Mouse (Mus musculus): ENCODE measurements at regions not wholly inside any gene's neighbourhood (a gene's known extent, or its start where the extent isn't known, plus 50 kb on each side); places are given as distances from the start of the nearest gene placed in this dataset.

- no peak for DNase-seq (ENCODE audit: low spot score)
- no peak for TF ChIP-seq CTCF (IDR thresholded peaks at IDR 0.05; ENCODE audit: low read depth)
- Histone ChIP-seq H3K27ac (no peak overlapping the region), H3K36me3 (ENCODE audit: insufficient read depth, low read length) (no peaks in the 10 kb centered on the region), H3K4me3 (replicated peaks; ENCODE audit: low read depth, low read length) (no peak overlapping the region), H3K4me2 (ENCODE audit: low read length) (no peak overlapping the region), H3K4me1 (replicated peaks; ENCODE audit: insufficient read depth, low read length) (no peaks in the 10 kb centered on the region), H3K27me3 (ENCODE audit: insufficient read depth, low read length) (no peaks in the 10 kb centered on the region), H3K9ac (ENCODE audit: low read depth, low read length) (no peak overlapping the region), H3K9me3 (replicated peaks; ENCODE audit: low read length) (no peaks in the 10 kb centered on the region)
- no peak for ATAC-seq (replicated peaks; ENCODE audit: low FRiP score, low read depth)
- 56% methylated on average over 5 of the region's 5 CpGs for whole genome bisulfite sequencing
Observed at GRCm38 (mm10) chr1:92331559-92332247, 136.2 kb upstream of the Hdac4 start.

- H3K4me3 ChIP-seq (replicated peaks; ENCODE audit: low read depth, low read length), result no peak overlapping the region
- H3K27ac ChIP-seq, result no peak overlapping the region
- DNase-seq (ENCODE audit: low spot score) (no peak), ATAC-seq (replicated peaks; ENCODE audit: low FRiP score, low read depth) (no peak)
- no peaks in the 10 kb centered on the region for H3K9me3 ChIP-seq (replicated peaks; ENCODE audit: low read length)
- no peaks in the 10 kb centered on the region for H3K4me1 ChIP-seq (replicated peaks; ENCODE audit: insufficient read depth, low read length)
- no peak overlapping the region for H3K4me2 ChIP-seq (ENCODE audit: low read length)
- H3K36me3 ChIP-seq (ENCODE audit: insufficient read depth, low read length), result no peaks in the 10 kb centered on the region
- no peak overlapping the region for H3K9ac ChIP-seq (ENCODE audit: low read depth, low read length)
- no peak for TF ChIP-seq CTCF (IDR thresholded peaks at IDR 0.05; ENCODE audit: low read depth)
- H3K27me3 ChIP-seq (ENCODE audit: insufficient read depth, low read length), result no peaks in the 10 kb centered on the region
- 72% methylated on average over 5 of the region's 5 CpGs for WGBS
Observed at GRCm38 (mm10) chr1:92330181-92330580, 134.7 kb upstream of the Hdac4 start.

DNA sequence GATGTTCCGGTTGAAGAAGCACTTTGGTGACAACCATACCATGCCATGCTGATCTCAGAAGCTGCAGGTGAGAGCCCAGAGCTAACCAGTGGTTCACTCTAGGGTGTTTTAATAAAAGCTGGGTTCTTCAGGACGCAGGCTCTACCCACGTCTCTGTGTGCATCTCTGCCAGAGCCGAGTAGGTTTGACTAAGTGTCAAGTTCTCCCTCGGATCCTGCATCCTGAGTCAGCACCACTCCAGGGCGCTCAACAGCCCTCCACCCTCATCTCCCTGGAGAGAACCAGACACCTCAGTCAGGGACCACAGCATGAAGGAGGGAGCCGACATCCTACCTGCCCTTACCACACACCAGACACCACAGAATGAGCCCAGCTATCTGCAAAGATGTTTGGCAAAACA is 134.0 kb upstream of the Hdac4 start:
- Histone ChIP-seq H3K27ac (no peak overlapping the region), H3K36me3 (ENCODE audit: insufficient read depth, low read length) (no peaks in the 10 kb centered on the region), H3K9me3 (replicated peaks; ENCODE audit: low read length) (no peaks in the 10 kb centered on the region), H3K9ac (ENCODE audit: low read depth, low read length) (no peak overlapping the region), H3K4me2 (ENCODE audit: low read length) (no peak overlapping the region), H3K4me3 (replicated peaks; ENCODE audit: low read depth, low read length) (no peak overlapping the region), H3K27me3 (ENCODE audit: insufficient read depth, low read length) (no peaks in the 10 kb centered on the region), H3K4me1 (replicated peaks; ENCODE audit: insufficient read depth, low read length) (no peaks in the 10 kb centered on the region)
- ATAC-seq (replicated peaks; ENCODE audit: low FRiP score, low read depth) (no peak), DNase-seq (ENCODE audit: low spot score) (no peak)
- 53% methylated on average over 7 of the region's 7 CpGs for WGBS
- no peak for TF ChIP-seq CTCF (IDR thresholded peaks at IDR 0.05; ENCODE audit: low read depth)

GRCm38 (mm10) chr1:92327141-92327540 is 131.6 kb upstream of the Hdac4 start:
- ATAC-seq (replicated peaks; ENCODE audit: low FRiP score, low read depth), result no peak
- Histone ChIP-seq H3K4me2 (ENCODE audit: low read length) (no peak overlapping the region), H3K36me3 (ENCODE audit: insufficient read depth, low read length) (no peaks in the 10 kb centered on the region), H3K4me3 (replicated peaks; ENCODE audit: low read depth, low read length) (no peak overlapping the region), H3K27me3 (ENCODE audit: insufficient read depth, low read length) (no peaks in the 10 kb centered on the region), H3K4me1 (replicated peaks; ENCODE audit: insufficient read depth, low read length) (no peaks in the 10 kb centered on the region), H3K27ac (no peak overlapping the region), H3K9ac (ENCODE audit: low read depth, low read length) (no peak overlapping the region), H3K9me3 (replicated peaks; ENCODE audit: low read length) (no peaks in the 10 kb centered on the region)
- no peak for DNase-seq (ENCODE audit: low spot score)
- WGBS, result 85% methylated on average over 6 of the region's 6 CpGs
- TF ChIP-seq CTCF (IDR thresholded peaks at IDR 0.05; ENCODE audit: low read depth), result no peak

- Histone ChIP-seq H3K36me3 (ENCODE audit: insufficient read depth, low read length) (no peaks in the 10 kb centered on the region), H3K27me3 (ENCODE audit: insufficient read depth, low read length) (no peaks in the 10 kb centered on the region), H3K9ac (ENCODE audit: low read depth, low read length) (no peak overlapping the region), H3K4me1 (replicated peaks; ENCODE audit: insufficient read depth, low read length) (no peaks in the 10 kb centered on the region), H3K27ac (no peak overlapping the region), H3K4me2 (ENCODE audit: low read length) (no peak overlapping the region), H3K4me3 (replicated peaks; ENCODE audit: low read depth, low read length) (no peak overlapping the region), H3K9me3 (replicated peaks; ENCODE audit: low read length) (no peaks in the 10 kb centered on the region)
- ATAC-seq (replicated peaks; ENCODE audit: low FRiP score, low read depth) (no peak), DNase-seq (ENCODE audit: low spot score) (no peak)
- 88% methylated on average over 7 of the region's 7 CpGs for WGBS
- TF ChIP-seq CTCF (IDR thresholded peaks at IDR 0.05; ENCODE audit: low read depth), result no peak
Observed at GRCm38 (mm10) chr1:92325281-92325680, 129.8 kb upstream of the Hdac4 start.

GRCm38 (mm10) chr1:92324091-92324950 is 128.8 kb upstream of the Hdac4 start:
- ATAC-seq (replicated peaks; ENCODE audit: low FRiP score, low read depth) (no peak; the same call in 1 of the 2 replicates), DNase-seq (ENCODE audit: low spot score) (no peak)
- 50% methylated on average over 14 of the region's 14 CpGs for WGBS
- Histone ChIP-seq H3K27ac (no peak overlapping the region), H3K4me1 (replicated peaks; ENCODE audit: insufficient read depth, low read length) (no peaks in the 10 kb centered on the region), H3K9ac (ENCODE audit: low read depth, low read length) (no peak overlapping the region), H3K36me3 (ENCODE audit: insufficient read depth, low read length) (no peaks in the 10 kb centered on the region), H3K4me2 (ENCODE audit: low read length) (no peak overlapping the region), H3K4me3 (replicated peaks; ENCODE audit: low read depth, low read length) (no peak overlapping the region), H3K27me3 (ENCODE audit: insufficient read depth, low read length) (no peaks in the 10 kb centered on the region), H3K9me3 (replicated peaks; ENCODE audit: low read length) (no peaks in the 10 kb centered on the region)
- no peak for TF ChIP-seq CTCF (IDR thresholded peaks at IDR 0.05; ENCODE audit: low read depth)

All from kidney, postnatal 0 days (tissue).